Mouse (Mus musculus) mouse trophoblast stem cell (cell line): Measurements from ENCODE around the gene Ddit4l.
"Not testable (repeated sequence)": the region's sequence is repeated elsewhere in the genome, so short reads cannot be mapped to it uniquely, and the experiment has no call there.

Experiments used
- in situ Hi-C, 2 experiments: fragments of 300-500 bp; cut with MseI, MboI; formaldehyde crosslinking; loops; 2 replicates in 1 of 2; 3 replicates in 1 of 2; pipeline ENCODE4 v1.15.1; 2025

The Ddit4l gene

DNA sequence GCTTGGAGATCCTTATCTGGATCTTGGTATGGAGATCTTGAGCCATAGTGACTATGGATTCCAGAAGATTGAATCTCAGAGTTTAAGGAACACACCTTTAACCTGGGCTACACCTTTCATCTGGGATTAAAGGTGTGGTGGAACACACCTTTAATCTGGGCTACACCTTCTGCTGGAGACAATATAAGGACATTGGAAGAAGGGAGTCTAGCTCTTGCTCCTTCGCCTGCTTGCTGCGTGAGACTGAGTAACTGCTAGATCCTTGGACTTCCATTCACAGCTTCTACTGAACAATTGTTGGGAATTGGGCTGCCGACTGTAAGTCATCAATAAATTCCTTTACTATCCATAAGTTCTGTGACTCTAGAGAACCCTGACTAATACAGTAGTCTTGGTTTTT, at the start of gene Ddit4l:
TSS of gene Ddit4l (plus strand) at position 301 of the 400 bp plus-strand sequence.
- in situ Hi-C loops, result not testable (repeated sequence)

DNA sequence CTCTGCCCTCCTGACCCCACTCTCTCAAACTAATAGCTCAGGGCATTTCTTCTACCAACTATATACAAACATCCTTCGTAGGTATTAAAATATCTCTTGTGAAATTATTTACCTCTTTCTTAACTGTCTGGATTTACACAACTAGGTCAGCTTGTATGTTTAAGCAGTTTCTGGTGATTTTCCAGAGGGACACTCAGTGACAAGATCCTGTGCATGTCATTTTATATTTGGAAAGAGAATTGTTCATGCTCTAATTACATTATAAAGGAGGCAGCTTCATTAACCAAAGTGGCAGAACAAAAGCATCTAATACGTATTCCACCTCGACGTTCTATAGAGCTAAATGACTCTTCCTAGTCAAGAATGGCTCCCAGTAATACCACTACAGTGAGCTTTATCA, 45.3 kb upstream of the Ddit4l start:
- in situ Hi-C loops, result no loop called here

DNA sequence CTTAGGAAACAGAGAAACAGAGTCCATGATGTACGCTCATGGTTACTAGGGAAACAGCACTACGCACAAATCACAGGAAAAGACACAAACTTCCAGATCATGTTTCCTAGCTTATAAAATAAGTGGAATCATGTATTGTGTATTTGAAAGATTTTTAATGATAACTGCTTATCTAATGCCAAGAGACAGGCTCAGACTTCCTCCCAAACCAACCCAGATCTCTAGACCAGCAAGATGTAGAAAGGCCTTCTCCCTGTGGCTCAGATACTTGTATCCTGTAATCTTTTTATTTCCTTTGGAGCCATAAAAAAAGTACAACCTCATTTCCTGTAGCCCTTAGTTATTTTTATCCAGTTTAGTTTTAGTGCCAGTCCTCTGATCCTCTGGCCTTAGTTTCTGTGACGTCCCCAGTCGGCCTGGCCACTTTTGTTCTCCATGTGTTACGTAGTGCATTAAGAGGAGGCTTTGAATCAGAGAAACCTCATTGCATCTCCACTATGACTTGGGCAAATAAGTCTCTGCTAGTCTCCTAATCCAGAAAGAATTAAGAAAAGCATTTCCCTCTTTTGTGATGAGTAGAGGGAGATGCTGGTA, 34.9 kb upstream of the Ddit4l start:
- in situ Hi-C loops, result no loop called here

DNA sequence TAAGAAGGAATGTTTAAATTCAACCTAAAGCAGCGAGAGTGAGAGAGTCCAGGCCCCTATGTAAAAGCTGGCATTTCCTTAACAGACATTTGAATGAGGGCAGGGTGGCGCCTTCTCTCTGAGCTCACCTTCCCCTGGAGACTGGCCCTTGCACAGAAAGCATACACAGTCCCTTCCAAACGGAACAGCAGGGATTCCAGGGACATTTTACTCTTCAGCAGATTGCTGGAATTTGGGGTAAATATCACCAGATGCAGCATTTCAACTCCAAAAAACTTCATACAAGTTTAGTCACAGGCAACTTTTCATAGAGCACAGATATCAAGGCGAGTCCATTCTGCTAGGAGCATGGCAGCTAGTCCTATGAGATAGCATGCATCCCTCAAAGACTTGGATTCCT, 31.6 kb upstream of the Ddit4l start:
- in situ Hi-C loops, result no loop called here

DNA sequence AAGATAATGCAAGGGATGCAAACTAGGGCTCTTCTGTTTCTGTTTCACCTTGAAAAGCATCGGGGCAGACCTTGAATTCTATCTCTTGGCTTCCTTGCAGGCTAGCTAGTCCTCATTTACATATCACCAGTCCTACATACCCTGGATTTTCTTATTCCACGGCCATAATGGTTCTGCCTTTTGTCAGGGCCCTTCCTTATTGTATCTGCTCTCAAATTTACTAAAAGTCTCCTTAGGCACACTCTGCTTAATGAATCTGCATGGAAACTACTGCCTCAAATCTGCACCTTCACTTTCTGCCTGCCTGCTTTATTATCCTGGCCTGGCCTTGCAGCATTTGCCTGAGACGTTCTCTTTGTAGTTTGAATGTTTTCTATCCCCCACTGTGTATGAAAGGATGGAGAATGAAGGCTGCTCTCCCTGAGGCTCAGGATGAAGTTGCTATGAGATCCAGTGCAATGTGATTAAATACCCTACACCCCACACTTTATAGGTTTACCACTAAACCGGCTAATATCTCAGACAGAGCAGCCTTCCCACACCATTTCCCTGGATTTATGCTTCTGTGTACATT, 27.0 kb upstream of the Ddit4l start:
- in situ Hi-C loops, result no loop called here

DNA sequence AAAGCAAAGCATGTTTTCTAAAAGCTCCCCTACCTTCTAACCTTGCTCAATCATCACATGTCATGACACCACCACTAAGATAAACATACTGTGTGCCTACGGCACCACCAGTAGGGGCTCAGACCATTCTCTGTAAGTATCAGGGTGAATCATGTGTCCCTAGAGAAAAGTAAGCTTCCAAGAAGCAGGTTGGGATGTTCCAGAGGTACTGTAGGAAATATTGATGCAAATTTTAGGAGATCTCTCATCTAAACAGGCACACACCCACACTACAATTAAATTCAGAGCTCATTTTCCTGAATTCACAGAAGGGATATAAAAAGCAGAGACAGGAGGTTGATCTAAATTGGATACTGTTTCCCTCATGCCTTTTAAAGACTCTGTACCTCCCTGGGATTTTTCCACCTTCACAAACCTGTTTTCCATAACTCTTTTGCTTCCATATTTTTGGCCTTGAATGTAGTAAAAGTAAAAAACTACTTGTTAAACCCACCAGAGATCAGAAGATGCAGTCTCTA, 12.4 kb upstream of the Ddit4l start:
- in situ Hi-C loops, result no loop called here

DNA sequence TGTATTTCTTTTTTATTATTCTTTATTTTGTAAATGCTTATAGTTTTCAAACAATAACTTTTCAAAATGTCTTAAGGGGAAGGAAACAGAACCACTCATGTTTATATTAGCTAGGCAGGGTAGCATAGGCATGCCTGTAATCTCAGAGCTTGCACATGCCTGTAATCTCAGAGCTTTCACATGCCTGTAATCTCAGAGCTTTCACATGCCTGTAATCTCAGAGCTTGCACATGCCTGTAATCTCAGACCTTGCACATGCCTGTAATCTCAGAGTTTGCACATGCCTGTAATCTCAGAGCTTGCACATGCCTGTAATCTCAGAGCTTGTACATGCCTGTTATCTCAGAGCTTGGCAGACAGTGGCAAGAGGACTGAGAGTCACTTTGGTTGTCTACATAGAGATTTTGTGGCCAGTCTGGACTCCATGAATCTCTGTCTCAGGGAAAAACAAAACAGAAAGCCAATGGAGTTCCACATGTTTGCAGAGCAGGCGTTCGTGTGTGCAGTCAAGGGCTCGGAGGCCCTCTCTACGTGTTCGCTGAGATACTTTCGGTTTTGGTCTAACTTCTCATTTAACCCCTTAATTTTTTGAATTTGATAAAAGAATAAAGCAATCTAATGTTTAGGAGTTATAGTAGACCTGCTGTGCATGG, 10.8 kb upstream of the Ddit4l start:
- in situ Hi-C loops, result no loop called here

DNA sequence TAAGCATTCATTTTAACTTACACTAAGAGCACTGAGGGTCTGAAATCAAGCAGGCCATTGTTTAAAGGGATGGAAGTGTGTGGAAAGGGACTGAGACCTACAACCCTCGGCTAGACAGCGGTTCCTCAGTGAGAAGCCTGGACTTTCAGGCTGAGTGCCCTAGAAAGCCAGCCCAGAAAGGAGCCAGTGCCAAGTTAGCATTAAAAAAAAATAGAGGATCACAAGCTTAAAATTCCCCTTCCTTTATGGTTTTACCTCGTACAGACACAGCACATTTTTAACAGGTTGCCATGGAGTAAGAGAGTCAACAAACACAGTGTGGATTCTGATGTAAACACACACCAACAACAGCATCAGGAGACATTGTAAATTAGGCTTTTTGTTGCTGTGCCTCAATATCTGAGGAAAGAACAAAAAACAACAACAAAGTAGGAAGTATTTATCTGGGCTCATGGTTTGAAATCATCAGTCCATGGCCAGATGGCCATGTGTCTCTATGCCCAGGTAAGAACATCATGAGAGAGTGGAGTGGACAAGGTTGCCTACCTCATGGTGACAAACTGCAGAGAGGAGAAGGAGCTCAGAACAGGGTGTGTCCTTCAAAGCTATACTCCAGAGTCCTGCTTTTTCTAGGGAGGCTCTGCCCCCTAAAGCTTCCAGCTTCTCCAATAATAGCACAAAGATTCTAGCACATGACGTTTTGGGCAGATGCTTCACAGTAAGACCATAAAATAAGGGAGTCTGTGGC, 10.1 kb upstream of the Ddit4l start:
- in situ Hi-C loops, result no loop called here

DNA sequence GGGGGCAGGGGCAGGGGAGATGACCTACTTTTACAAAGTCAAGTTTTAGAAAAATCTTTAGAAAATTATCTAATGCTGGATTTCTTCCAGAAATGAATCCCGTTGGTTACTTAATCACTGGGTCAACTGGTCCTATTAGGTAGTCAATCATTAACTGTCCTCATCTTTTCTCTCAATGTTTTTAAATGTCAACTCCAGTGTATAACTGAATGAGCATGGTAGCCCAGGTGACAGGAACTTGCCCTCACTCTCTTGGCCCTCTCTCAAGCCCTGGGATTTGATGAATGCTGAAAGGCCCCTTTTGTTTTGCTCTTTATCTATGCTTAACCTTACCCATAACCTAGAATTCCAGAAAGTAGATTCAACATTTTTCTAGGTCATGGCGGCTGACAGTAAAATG, 9.4 kb upstream of the Ddit4l start:
- in situ Hi-C loops, result no loop called here

DNA sequence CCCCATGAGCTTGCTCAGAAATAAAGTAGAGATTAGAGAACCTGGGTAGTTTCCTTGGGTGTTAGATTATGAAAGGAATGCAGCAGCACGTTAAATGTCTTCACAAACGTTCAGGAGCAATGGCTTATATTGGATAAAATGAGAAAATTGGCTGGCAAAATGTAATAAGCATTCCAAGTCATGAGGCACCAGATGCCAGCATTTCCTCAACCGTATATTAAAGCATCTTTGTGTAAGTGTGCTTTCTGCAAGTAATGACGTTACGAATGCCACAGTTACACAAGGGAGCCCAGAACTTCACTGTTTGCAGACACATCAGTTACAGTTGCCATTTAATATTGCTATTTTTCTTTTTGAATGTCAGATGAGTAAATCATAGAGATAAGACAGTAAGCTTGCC, 872 bp upstream of the Ddit4l start:
- in situ Hi-C loops, result no loop called here

DNA sequence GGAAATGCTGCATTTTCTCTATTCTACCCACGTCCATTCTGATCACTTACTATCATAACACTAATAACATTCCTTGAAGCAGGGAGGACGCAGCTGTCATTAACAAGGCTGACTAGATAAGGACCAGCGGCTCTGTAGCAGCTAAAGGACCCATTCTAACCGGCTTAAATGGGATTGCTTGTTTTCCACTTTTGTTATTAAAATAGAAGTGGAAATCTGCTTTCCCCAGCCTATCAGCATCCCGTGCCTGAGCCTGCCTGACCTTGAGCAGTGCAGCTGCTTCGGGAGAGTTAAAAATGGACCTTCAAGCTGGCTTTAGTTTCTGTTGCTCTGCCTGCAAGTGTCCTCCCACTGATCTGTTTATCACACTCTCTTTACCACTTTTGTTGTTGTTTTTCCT, 679 bp downstream of the Ddit4l start:
- in situ Hi-C loops, result no loop called here

DNA sequence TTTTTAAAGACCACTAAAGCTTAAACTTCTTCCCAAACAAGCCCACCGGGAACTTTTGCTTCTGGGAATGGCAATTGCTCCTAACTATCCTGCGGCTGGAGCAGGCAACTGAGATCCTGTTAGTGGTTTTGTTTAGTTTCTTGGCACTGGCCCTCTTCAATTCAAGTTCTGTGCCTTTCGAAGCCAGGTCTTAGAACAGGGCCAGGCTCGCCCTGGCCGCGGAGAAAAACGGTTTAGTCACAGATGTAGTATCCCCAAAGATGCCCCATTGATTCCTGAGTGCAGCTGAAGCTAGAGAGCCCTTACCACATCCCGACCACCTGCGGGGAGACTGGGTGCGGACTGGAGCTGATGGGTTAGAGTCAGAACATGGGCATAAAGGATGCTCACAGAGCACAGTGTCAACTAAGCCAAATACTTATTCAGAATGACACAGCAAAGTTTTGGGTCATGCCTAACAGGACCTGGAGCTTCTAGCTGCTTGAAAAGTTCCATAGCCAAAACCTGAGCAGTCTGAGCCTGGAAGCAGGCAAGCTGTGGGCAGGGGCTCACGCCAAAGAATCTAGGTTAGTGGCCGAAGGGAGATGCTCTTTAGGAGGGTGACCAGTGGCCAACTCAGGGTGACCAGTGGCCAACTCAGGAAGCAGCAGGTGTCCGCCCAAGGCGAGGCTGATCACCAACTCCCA, 1.6 kb downstream of the Ddit4l start:
- in situ Hi-C loops, result no loop called here

DNA sequence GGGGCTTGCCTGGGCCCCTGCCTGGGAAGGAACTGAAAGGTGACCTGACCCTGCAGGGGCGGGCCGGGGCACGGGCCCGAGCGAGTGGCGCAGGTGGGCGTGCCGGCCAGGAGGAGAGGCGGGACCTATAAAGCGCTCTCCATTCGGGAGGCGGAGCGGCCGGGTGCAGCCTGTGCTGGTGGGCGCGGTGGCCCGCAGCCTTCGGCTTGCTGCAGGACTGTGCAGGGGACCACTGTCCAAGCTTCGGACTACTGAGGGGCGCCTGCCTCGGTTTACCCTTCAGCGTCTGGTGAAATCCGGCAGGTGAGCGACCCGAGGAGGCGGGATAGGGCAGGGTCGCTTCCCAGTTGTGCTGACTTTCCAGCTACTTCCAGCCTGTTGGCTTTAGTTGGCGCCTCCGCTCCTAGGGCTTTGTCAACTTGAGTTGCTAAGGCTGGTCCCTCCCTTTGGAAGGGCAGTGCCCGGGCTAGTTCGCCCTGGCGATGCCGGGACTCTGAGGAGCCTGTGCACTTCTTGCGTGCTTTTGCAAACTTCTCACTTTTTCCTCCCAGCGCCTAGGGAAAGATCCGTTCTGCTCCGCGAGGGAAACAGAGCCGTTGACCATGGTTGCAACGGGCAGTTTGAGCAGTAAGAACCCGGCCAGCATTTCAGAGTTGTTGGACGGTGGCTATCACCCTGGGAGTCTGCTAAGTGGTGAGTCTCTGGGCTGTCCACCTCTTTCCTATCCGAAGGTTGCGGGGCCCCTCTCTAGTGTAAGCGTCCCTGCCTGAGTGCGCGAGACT, 2.4 kb downstream of the Ddit4l start:
- in situ Hi-C loops, result no loop called here

DNA sequence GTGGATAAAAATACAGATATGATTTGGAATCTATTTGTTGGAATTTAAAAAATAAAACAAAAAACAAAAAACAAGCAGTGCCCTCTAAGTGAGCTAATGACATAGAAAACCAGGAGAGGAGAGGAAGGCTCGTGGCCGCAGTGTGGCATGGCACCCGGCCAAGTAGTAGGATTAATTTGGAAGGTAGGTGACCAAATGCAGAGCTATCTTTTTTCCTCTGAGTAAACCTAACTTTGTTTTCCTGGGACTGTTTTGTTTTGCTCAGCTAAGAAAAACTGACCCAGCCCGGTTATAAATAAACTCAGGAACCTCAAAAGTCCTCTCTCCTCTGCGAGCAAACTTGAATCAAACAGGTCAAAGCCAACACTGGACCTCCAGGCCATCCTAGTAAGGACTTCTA, 3.6 kb downstream of the Ddit4l start:
- in situ Hi-C loops, result no loop called here

DNA sequence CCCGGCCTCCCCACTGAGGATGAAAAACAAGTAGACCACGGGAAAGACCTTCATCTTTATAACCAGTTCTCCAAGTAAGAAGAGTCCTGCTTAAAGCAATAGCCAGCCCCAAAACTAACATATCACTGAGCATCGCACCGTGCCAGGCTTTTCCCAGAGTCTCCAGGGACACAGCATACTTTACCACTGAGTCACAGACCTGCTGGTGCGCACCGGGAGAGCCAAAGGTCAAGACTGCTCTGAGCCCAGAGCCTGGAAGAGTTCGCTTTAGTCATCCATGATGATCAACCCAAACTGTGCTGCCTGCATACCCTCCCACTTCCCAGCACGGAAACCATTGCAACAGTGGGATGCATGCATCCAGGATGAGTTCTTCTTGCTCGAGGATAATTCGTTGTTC, 12.3 kb downstream of the Ddit4l start:
- in situ Hi-C loops, result no loop called here

DNA sequence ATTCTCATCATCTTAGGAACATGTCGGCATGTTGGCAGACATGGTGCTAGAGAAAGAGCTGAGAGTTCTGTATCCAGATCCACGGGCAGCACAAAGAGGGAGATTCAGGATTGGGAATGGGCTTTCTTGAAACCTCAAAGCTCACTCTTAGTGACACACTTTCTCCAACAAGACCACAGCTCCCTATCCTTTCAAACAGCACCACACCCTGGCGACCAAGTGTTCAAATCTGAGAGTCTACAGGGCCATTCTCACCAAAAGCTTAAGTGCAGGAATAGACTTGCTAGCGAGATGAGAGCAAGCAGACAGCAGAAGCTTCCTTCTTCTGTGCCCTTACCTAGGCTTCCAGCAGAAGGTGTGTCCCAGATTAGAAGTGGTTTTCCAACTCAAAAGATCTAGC, 15.2 kb downstream of the Ddit4l start:
- in situ Hi-C loops, result no loop called here

DNA sequence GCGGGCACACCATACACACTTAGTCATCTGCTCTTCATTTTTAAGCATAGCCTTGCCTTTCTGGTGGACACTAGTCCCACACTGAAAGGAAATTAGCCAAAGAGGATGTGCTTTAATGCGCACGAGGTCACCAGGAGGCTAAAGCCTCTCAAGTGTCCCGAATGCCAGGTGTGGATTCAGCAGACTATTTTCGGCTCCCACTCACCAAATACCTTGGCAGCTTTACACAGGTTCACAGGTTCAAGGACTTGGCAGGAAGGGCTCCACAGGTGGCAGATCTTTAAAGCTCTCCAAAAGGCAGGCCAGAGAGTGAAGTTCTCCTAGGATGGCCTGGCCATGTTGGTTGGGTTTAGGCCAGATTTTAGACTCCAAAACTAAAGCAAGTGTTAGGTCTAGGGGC, 19.8 kb downstream of the Ddit4l start:
- in situ Hi-C loops, result no loop called here

DNA sequence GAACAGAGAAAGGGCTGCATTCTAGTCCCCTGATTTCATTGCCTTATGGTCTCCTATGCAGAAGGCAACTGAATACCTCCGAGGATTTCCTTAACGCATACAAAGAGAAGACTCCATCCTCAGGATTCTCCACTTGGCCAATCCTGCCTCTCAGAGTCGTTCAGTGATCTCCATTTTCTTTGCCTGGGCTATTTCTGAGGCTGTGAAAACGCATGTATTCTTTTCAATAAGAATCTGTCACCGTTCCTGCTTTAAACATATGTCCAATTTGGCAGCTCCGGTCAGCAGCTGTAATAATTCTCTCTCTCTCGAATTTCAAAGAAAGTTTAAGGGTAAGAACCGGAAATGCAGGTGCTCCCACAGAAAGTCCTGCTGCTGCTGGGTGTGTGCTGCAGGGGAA, 20.7 kb downstream of the Ddit4l start:
- in situ Hi-C loops, result no loop called here

DNA sequence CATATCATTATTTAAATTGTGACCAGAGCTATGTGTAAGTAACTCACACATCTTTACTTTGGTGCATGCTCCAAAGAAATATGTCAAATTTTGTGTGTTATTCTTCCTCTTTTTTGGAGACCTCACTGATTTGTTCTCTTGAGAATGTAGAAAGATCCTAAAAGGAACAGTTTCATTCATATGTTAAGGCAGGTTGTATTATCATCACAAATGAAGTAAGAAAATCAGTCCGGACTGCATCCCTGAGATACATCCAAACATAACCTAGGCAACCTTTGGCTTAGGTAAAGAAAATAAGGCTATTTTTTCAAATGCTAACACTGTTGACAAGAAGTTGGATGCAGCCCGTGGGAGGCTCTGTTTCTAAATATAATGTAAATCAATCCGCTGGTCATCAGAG, 21.2 kb downstream of the Ddit4l start:
- in situ Hi-C loops, result no loop called here

DNA sequence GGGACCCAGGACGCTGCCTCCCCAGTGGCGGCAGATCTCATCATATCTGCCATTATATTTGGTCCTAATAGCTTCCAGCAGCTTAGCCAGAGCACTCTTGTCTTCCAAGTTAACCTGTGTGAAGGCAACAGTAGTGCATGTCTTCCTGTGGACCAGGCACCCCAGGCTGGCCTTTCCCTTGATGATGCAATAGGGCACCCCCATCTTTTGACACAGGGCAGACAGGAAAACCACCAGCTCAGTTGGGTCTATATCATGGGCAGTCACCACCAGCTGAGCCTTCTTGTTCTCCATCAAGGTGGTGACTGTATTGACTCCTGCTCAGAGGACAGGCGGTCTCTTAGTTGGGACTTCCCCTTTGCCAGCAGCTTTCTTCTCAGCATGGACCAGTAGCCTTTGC, 22.7 kb downstream of the Ddit4l start:
- in situ Hi-C loops, result no loop called here

DNA sequence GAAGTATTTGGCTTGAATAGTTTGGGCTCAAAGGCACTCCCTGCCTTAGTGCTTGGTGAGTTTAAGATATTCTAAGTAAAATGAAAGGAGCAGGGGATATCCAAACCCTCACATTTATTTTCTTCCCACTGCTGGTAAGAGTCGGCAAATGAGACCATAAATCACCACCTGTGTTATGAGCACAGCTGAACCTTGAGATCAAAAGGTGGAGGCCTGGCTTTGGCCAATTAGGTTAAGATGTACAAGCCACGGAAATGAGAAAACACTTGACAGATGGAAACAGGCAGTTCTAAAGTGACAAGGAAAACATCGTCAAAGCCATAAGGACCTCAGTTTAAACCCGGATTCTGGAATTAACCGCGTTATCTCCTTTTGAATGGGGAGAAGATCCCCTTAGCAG, 23.5 kb downstream of the Ddit4l start:
- in situ Hi-C loops, result no loop called here
